Mouse (Mus musculus): ENCODE results near the gene Adamts20.

The Adamts20 gene

GRCm38 (mm10) chr15:94263241-94263640, 202.0 kb downstream of the Adamts20 start:
- Histone ChIP-seq H3K27me3 (ENCODE audit: control insufficient read depth, insufficient read depth, low read length, poor library complexity, severe bottlenecking) (no peaks in the 10 kb centered on the region), H3K36me3 (ENCODE audit: control insufficient read depth, insufficient read depth, low read length, poor library complexity, severe bottlenecking) (no peaks in the 10 kb centered on the region)
- DNase-seq (ENCODE audit: low read depth, low spot score), result no peak

GRCm38 (mm10) chr15:94259497-94259896, 205.7 kb downstream of the Adamts20 start:
- Histone ChIP-seq H3K27me3 (ENCODE audit: control insufficient read depth, insufficient read depth, low read length, poor library complexity, severe bottlenecking) (no peaks in the 10 kb centered on the region), H3K36me3 (ENCODE audit: control insufficient read depth, insufficient read depth, low read length, poor library complexity, severe bottlenecking) (no peaks in the 10 kb centered on the region)
- DNase-seq (ENCODE audit: low read depth, low spot score), result no peak

DNA sequence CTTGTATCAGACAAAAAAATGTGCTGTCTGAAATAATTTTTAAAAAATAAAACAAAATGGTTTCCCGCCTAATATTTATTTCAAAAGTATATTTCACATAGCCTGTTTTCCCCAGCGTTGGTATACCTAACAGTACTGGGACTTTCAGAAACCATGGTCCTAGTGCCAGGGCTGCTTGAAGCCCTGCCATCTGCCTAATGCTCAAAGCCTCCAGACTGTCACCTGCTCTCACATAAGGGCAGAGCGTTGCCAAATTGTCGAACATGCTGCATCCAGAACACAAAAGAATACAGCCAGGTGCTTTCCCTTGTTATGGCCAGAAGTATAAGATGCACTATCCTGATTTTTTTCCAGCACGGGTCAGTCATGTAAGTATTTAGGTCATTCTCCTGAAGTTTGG, 209.7 kb downstream of the Adamts20 start:
- no peak for DNase-seq (ENCODE audit: low read depth, low spot score)
- no peaks in the 10 kb centered on the region for H3K27me3 ChIP-seq (ENCODE audit: control insufficient read depth, insufficient read depth, low read length, poor library complexity, severe bottlenecking)
- H3K36me3 ChIP-seq (ENCODE audit: control insufficient read depth, insufficient read depth, low read length, poor library complexity, severe bottlenecking), result no peaks in the 10 kb centered on the region

DNA sequence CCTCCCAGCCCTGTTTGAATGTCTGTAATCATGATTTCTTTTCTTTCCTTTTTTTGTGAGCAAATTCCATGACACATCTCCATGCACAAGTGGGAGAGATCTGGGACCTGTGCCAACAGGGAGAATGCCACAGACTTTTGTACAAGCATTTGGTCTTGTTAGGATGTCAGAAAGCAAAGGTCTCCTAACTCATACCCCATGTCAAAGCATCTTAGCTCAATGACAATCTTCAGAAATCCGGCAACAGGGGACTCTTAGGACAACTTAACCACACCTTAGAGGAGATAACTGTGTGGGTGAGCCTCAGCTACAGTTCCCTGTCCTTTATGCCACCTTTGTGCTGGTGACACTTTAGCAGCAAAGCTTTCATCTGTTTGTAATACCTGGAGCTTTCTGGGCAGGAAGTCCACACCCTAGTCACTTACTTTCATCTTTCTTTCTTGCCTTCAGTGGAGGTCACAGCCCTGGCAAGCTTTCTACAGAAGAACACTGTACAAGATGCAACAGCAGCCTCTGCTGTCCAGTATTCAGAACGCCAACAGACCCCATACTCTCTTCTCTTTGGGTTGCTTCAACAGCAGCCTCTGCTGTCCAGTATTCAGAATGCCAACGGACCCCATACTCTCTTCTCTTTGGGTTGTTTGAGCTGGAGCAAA, 210.2 kb downstream of the Adamts20 start:
- H3K36me3 ChIP-seq (ENCODE audit: control insufficient read depth, insufficient read depth, low read length, poor library complexity, severe bottlenecking), result no peaks in the 10 kb centered on the region
- no peaks in the 10 kb centered on the region for H3K27me3 ChIP-seq (ENCODE audit: control insufficient read depth, insufficient read depth, low read length, poor library complexity, severe bottlenecking)
- no peak for DNase-seq (ENCODE audit: low read depth, low spot score)

DNA sequence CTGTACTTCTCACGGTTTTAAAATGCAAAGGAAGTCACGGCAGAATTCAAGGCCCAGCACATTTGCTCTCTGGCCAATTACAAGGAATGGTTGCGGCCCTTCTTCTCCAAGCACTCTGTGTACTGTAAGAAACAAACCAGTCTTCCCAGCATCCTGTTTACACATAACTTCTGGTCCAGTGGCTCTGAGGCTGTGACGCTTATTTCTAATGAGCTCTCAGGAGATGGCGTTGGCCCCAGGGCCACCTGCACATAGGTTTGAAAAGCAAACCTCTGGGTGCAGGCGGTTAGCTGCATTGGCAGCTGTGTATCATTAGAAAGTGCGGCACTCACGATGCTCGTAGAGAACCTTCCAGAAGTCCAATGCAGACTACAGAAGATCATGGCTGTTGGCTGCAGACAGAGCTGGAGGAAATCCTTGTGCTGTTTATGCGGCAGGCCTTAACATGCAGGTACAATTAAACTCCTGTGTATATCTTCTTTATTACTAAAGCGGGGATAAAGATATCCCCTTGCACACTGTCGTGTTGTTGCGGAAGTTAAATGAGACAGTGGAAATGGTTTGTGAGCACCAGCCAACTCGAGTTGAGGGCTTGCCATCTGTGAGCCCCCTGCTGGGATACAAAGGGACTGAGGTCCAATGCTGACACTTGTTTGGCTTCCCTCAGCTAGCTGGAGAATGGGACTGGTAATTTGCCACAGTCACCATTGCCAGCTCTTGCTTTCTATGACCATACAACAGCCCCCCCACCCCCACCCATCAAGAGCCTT, 210.9 kb downstream of the Adamts20 start:
- no peaks in the 10 kb centered on the region for H3K36me3 ChIP-seq (ENCODE audit: control insufficient read depth, insufficient read depth, low read length, poor library complexity, severe bottlenecking)
- no peaks in the 10 kb centered on the region for H3K27me3 ChIP-seq (ENCODE audit: control insufficient read depth, insufficient read depth, low read length, poor library complexity, severe bottlenecking)
- no peak for DNase-seq (ENCODE audit: low read depth, low spot score)

GRCm38 (mm10) chr15:94252962-94253712, 212.1 kb downstream of the Adamts20 start:
- Histone ChIP-seq H3K36me3 (ENCODE audit: control insufficient read depth, insufficient read depth, low read length, poor library complexity, severe bottlenecking) (no peaks in the 10 kb centered on the region), H3K27me3 (ENCODE audit: control insufficient read depth, insufficient read depth, low read length, poor library complexity, severe bottlenecking) (no peaks in the 10 kb centered on the region)
- no peak for DNase-seq (ENCODE audit: low read depth, low spot score)

DNA sequence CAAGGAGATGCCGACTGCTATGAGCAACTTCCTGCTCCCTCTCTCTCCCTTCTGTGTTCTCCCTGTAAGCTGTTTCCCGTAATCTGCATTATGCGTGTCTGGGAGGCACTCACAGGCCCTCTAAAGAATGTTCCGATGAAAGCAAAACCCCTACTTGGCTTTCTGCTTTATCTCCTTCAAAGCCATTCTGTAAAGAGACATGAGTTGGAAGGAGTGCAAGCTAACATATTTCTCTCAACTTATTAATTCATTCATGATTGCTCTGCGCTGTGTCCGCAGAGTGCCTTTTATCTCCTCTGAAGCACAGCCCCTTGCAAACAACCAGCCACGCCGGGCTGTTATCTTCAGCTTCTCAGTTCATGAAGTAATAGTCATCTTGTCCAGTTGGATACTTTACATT, 215.5 kb downstream of the Adamts20 start:
- no peaks in the 10 kb centered on the region for H3K36me3 ChIP-seq (ENCODE audit: control insufficient read depth, insufficient read depth, low read length, poor library complexity, severe bottlenecking)
- DNase-seq (ENCODE audit: low read depth, low spot score), result no peak
- no peaks in the 10 kb centered on the region for H3K27me3 ChIP-seq (ENCODE audit: control insufficient read depth, insufficient read depth, low read length, poor library complexity, severe bottlenecking)

- Histone ChIP-seq H3K27me3 (ENCODE audit: control insufficient read depth, insufficient read depth, low read length, poor library complexity, severe bottlenecking) (no peaks in the 10 kb centered on the region), H3K36me3 (ENCODE audit: control insufficient read depth, insufficient read depth, low read length, poor library complexity, severe bottlenecking) (no peaks in the 10 kb centered on the region)
- DNase-seq (ENCODE audit: low read depth, low spot score), result no peak
These were observed 216.8 kb downstream of the Adamts20 start for GRCm38 (mm10) chr15:94248386-94248785.

- H3K27me3 ChIP-seq (ENCODE audit: control insufficient read depth, insufficient read depth, low read length, poor library complexity, severe bottlenecking), result no peaks in the 10 kb centered on the region
- DNase-seq (ENCODE audit: low read depth, low spot score), result no peak
These were observed 218.5 kb downstream of the Adamts20 start for GRCm38 (mm10) chr15:94246669-94247068.

DNA sequence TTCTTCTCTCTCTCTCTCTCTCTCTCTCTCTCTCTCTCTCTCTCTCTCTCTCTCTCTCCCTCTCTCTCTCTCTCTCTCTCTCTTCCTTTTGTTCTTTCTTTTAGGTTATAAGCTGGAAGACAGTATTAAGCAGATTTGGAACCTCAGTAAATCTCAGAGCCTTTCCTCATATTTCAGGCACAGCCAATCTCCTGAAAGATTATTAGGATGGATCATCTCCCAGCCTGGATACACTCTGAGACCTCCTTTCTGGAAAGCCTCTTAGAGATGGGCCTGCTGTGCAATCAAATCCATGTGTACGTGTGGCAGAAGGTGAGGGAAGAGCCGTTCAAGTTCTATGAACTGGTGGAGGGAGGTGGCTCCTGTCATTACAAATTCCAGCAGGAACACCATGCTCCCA, 220.9 kb downstream of the Adamts20 start:
- no peak for DNase-seq (ENCODE audit: low read depth, low spot score)
- H3K27me3 ChIP-seq (ENCODE audit: control insufficient read depth, insufficient read depth, low read length, poor library complexity, severe bottlenecking), result no peaks in the 10 kb centered on the region
- no peaks in the 10 kb centered on the region for H3K36me3 ChIP-seq (ENCODE audit: control insufficient read depth, insufficient read depth, low read length, poor library complexity, severe bottlenecking)

More at GRCm38 (mm10) chr15:94246669-94247068, 218.5 kb downstream of the Adamts20 start:
- H3K36me3 ChIP-seq (ENCODE audit: control insufficient read depth, insufficient read depth, low read length, poor library complexity, severe bottlenecking), result no peaks in the 10 kb centered on the region

DNA sequence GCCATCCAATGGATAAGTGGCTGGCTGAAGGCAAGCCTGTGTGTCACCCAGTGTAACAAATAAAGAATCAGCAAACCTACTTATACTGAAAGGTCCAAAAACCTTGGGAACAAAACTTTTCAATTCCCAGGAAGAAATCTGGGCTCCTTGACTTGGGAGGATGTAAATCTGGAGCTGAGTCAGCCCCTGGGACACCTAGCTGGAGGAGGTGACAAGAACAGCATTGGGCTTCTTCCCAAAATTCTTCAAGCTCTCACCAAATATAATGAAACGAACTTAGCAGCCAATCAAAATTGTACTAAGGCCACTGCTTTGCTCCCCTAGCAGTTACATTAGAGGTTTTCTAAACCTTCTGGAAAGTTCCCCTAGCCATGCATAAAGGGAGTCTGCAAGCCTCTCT, 223.1 kb downstream of the Adamts20 start:
- DNase-seq (ENCODE audit: low read depth, low spot score), result no peak
- Histone ChIP-seq H3K27me3 (ENCODE audit: control insufficient read depth, insufficient read depth, low read length, poor library complexity, severe bottlenecking) (no peaks in the 10 kb centered on the region), H3K36me3 (ENCODE audit: control insufficient read depth, insufficient read depth, low read length, poor library complexity, severe bottlenecking) (no peaks in the 10 kb centered on the region)

- no peaks in the 10 kb centered on the region for H3K27me3 ChIP-seq (ENCODE audit: control insufficient read depth, insufficient read depth, low read length, poor library complexity, severe bottlenecking)
- no peaks in the 10 kb centered on the region for H3K36me3 ChIP-seq (ENCODE audit: control insufficient read depth, insufficient read depth, low read length, poor library complexity, severe bottlenecking)
- peak; percentile 9 for DNase-seq (ENCODE audit: low read depth, low spot score)
These were observed 225.6 kb downstream of the Adamts20 start for GRCm38 (mm10) chr15:94239637-94240036.

DNA sequence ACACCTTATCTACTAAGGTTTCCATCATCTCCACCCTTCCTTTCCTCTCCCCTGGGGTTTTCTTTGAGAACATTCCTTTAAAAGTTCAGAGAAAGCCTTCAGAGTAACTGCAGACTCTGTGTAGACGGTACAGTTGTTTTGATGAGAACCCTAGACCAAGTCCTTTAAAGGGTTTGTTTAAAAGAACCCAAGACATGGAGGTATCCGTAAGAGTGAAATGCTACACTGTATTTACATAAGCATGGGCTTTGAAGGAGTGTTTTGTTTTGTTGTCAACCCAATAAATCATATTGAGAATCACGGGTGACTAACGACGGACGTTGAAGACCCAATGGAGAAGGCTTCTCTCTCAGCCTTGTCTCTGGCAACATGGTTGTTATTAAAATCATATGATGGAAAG, 226.1 kb downstream of the Adamts20 start:
- no peak for DNase-seq (ENCODE audit: low read depth, low spot score)
- H3K27me3 ChIP-seq (ENCODE audit: control insufficient read depth, insufficient read depth, low read length, poor library complexity, severe bottlenecking), result no peaks in the 10 kb centered on the region
- H3K36me3 ChIP-seq (ENCODE audit: control insufficient read depth, insufficient read depth, low read length, poor library complexity, severe bottlenecking), result no peaks in the 10 kb centered on the region

GRCm38 (mm10) chr15:94238058-94238876, 227.0 kb downstream of the Adamts20 start:
- Histone ChIP-seq H3K36me3 (ENCODE audit: control insufficient read depth, insufficient read depth, low read length, poor library complexity, severe bottlenecking) (no peaks in the 10 kb centered on the region), H3K27me3 (ENCODE audit: control insufficient read depth, insufficient read depth, low read length, poor library complexity, severe bottlenecking) (no peaks in the 10 kb centered on the region)
- DNase-seq (ENCODE audit: low read depth, low spot score), result no peak

Data from splenic B cell, adult 2 months (primary cell).